Mouse (Mus musculus): ENCODE measurements at regions not wholly inside any gene's neighbourhood (a gene's known extent, or its start where the extent isn't known, plus 50 kb on each side); places are given as distances from the start of the nearest gene placed in this dataset.

GRCm38 (mm10) chr3:155352277-155352802, 259.1 kb downstream of the Lrriq3 start:
- TF ChIP-seq POLR2A (IDR thresholded peaks at IDR 0.05; ENCODE audit: borderline replicate concordance, extremely low read depth, insufficient read depth, insufficient read length, poor library complexity, severe bottlenecking) (no peak), CTCF (IDR thresholded peaks at IDR 0.05; ENCODE audit: borderline replicate concordance, extremely low read depth, insufficient read depth, insufficient read length) (no peak)

Measured in brain, embryonic 14.5 days (tissue).